Mouse (Mus musculus): ENCODE data around the gene Rad51b. TPM values are rescaled to one million over a fixed set of nuclear protein-coding genes. Genes with fewer than 3 reads are reported as not detected.

Rad51b gene
- polyA plus RNA-seq, 1 experiment from 2014 or later = 10.0 TPM

- Histone ChIP-seq H3K4me3 (ENCODE audit: low read depth, low read length) (no peak overlapping the region), H3K4me1 (replicated peaks; ENCODE audit: control insufficient read depth, insufficient read depth, low read length) (peaks cover 37% of the 10 kb centered on the region), H3K27ac (ENCODE audit: low read depth) (peak overlapping the region; percentile 33; the same call in 1 of the 2 replicates), H3K9me3 (ENCODE audit: control insufficient read depth, low read length) (no peaks in the 10 kb centered on the region), H3K27me3 (replicated peaks; ENCODE audit: control insufficient read depth, insufficient read depth, low read length) (no peaks in the 10 kb centered on the region), H3K36me3 (ENCODE audit: control insufficient read depth, insufficient read depth, low read length) (no peaks in the 10 kb centered on the region), H3K9ac (ENCODE audit: low read length) (no peak overlapping the region), H3K4me2 (ENCODE audit: low read length) (no peak overlapping the region)
- 60% methylated on average over 2 of the region's 2 CpGs for WGBS
- ATAC-seq (replicated peaks; ENCODE audit: low FRiP score, low TSS enrichment, low read depth) (no peak), DNase-seq (ENCODE audit: low spot score) (no peak)
Measured at GRCm38 (mm10) chr12:79614583-79614953, 317.5 kb downstream of the Rad51b start.

- DNase-seq (ENCODE audit: low spot score) (peak; percentile 46), ATAC-seq (replicated peaks; ENCODE audit: low FRiP score, low TSS enrichment, low read depth) (no peak)
- Histone ChIP-seq H3K4me3 (ENCODE audit: low read depth, low read length) (no peak overlapping the region), H3K27ac (ENCODE audit: low read depth) (no peak overlapping the region), H3K27me3 (replicated peaks; ENCODE audit: control insufficient read depth, insufficient read depth, low read length) (no peaks in the 10 kb centered on the region), H3K4me2 (ENCODE audit: low read length) (no peak overlapping the region), H3K9me3 (ENCODE audit: control insufficient read depth, low read length) (no peaks in the 10 kb centered on the region), H3K9ac (ENCODE audit: low read length) (no peak overlapping the region), H3K4me1 (replicated peaks; ENCODE audit: control insufficient read depth, insufficient read depth, low read length) (peaks cover 28% of the 10 kb centered on the region), H3K36me3 (ENCODE audit: control insufficient read depth, insufficient read depth, low read length) (no peaks in the 10 kb centered on the region)
- WGBS = 74% methylated on average over 5 of the region's 5 CpGs
Measured at GRCm38 (mm10) chr12:79615717-79616316, 318.7 kb downstream of the Rad51b start.

GRCm38 (mm10) chr12:79619009-79619408 is 321.9 kb downstream of the Rad51b start:
- Histone ChIP-seq H3K36me3 (ENCODE audit: control insufficient read depth, insufficient read depth, low read length) (no peaks in the 10 kb centered on the region), H3K9me3 (ENCODE audit: control insufficient read depth, low read length) (no peaks in the 10 kb centered on the region), H3K9ac (ENCODE audit: low read length) (no peak overlapping the region), H3K27ac (ENCODE audit: low read depth) (no peak overlapping the region), H3K27me3 (replicated peaks; ENCODE audit: control insufficient read depth, insufficient read depth, low read length) (no peaks in the 10 kb centered on the region), H3K4me3 (ENCODE audit: low read depth, low read length) (no peak overlapping the region), H3K4me1 (replicated peaks; ENCODE audit: control insufficient read depth, insufficient read depth, low read length) (peaks cover 6% of the 10 kb centered on the region), H3K4me2 (ENCODE audit: low read length) (no peak overlapping the region)
- WGBS = 91% methylated on average over 1 of the region's 1 CpGs
- peak; percentile 39 for DNase-seq (ENCODE audit: low spot score)
- no peak for ATAC-seq (replicated peaks; ENCODE audit: low FRiP score, low TSS enrichment, low read depth)

- 62% methylated on average over 5 of the region's 5 CpGs for WGBS
- H3K9me3 ChIP-seq (ENCODE audit: control insufficient read depth, low read length) = no peaks in the 10 kb centered on the region
- no peak overlapping the region for H3K4me3 ChIP-seq (ENCODE audit: low read depth, low read length)
- DNase-seq (ENCODE audit: low spot score) (no peak), ATAC-seq (replicated peaks; ENCODE audit: low FRiP score, low TSS enrichment, low read depth) (no peak)
- no peak overlapping the region for H3K4me2 ChIP-seq (ENCODE audit: low read length)
- no peak overlapping the region for H3K27ac ChIP-seq (ENCODE audit: low read depth)
- H3K4me1 ChIP-seq (replicated peaks; ENCODE audit: control insufficient read depth, insufficient read depth, low read length) = peaks cover 8% of the 10 kb centered on the region
- H3K9ac ChIP-seq (ENCODE audit: low read length) = no peak overlapping the region
- no peaks in the 10 kb centered on the region for H3K27me3 ChIP-seq (replicated peaks; ENCODE audit: control insufficient read depth, insufficient read depth, low read length)
- H3K36me3 ChIP-seq (ENCODE audit: control insufficient read depth, insufficient read depth, low read length) = no peaks in the 10 kb centered on the region
Measured at GRCm38 (mm10) chr12:79620693-79621092, 323.6 kb downstream of the Rad51b start.

GRCm38 (mm10) chr12:79623308-79623707 is 326.2 kb downstream of the Rad51b start:
- Histone ChIP-seq H3K4me2 (ENCODE audit: low read length) (no peak overlapping the region), H3K27ac (ENCODE audit: low read depth) (no peak overlapping the region), H3K4me1 (replicated peaks; ENCODE audit: control insufficient read depth, insufficient read depth, low read length) (peaks cover 21% of the 10 kb centered on the region), H3K9ac (ENCODE audit: low read length) (no peak overlapping the region), H3K36me3 (ENCODE audit: control insufficient read depth, insufficient read depth, low read length) (no peaks in the 10 kb centered on the region), H3K9me3 (ENCODE audit: control insufficient read depth, low read length) (no peaks in the 10 kb centered on the region), H3K4me3 (ENCODE audit: low read depth, low read length) (no peak overlapping the region), H3K27me3 (replicated peaks; ENCODE audit: control insufficient read depth, insufficient read depth, low read length) (no peaks in the 10 kb centered on the region)
- ATAC-seq (replicated peaks; ENCODE audit: low FRiP score, low TSS enrichment, low read depth) (no peak), DNase-seq (ENCODE audit: low spot score) (no peak)
- 78% methylated on average over 1 of the region's 1 CpGs for WGBS

GRCm38 (mm10) chr12:79625699-79626554 is 328.8 kb downstream of the Rad51b start:
- H3K36me3 ChIP-seq (ENCODE audit: control insufficient read depth, insufficient read depth, low read length) = no peaks in the 10 kb centered on the region
- no peak overlapping the region for H3K9ac ChIP-seq (ENCODE audit: low read length)
- ATAC-seq (replicated peaks; ENCODE audit: low FRiP score, low TSS enrichment, low read depth) (no peak), DNase-seq (ENCODE audit: low spot score) (no peak)
- no peak overlapping the region for H3K4me2 ChIP-seq (ENCODE audit: low read length)
- H3K4me3 ChIP-seq (ENCODE audit: low read depth, low read length) = no peak overlapping the region
- 42% methylated on average over 7 of the region's 7 CpGs for WGBS
- H3K27ac ChIP-seq (ENCODE audit: low read depth) = peak overlapping the region; percentile 78
- peaks cover 26% of the 10 kb centered on the region for H3K4me1 ChIP-seq (replicated peaks; ENCODE audit: control insufficient read depth, insufficient read depth, low read length)
- no peaks in the 10 kb centered on the region for H3K27me3 ChIP-seq (replicated peaks; ENCODE audit: control insufficient read depth, insufficient read depth, low read length)
- no peaks in the 10 kb centered on the region for H3K9me3 ChIP-seq (ENCODE audit: control insufficient read depth, low read length)

- Histone ChIP-seq H3K4me2 (ENCODE audit: low read length) (no peak overlapping the region), H3K9me3 (ENCODE audit: control insufficient read depth, low read length) (no peaks in the 10 kb centered on the region), H3K27me3 (replicated peaks; ENCODE audit: control insufficient read depth, insufficient read depth, low read length) (no peaks in the 10 kb centered on the region), H3K36me3 (ENCODE audit: control insufficient read depth, insufficient read depth, low read length) (no peaks in the 10 kb centered on the region), H3K4me3 (ENCODE audit: low read depth, low read length) (no peak overlapping the region), H3K4me1 (replicated peaks; ENCODE audit: control insufficient read depth, insufficient read depth, low read length) (peaks cover 26% of the 10 kb centered on the region), H3K9ac (ENCODE audit: low read length) (no peak overlapping the region), H3K27ac (ENCODE audit: low read depth) (peak overlapping the region; percentile 78; the same call in 1 of the 2 replicates)
- no peak for DNase-seq (ENCODE audit: low spot score)
- WGBS = 87% methylated on average over 4 of the region's 4 CpGs
- ATAC-seq (replicated peaks; ENCODE audit: low FRiP score, low TSS enrichment, low read depth) = no peak
Measured at GRCm38 (mm10) chr12:79626555-79627080, 329.5 kb downstream of the Rad51b start.

GRCm38 (mm10) chr12:79627351-79628120 is 330.5 kb downstream of the Rad51b start:
- Histone ChIP-seq H3K9me3 (ENCODE audit: control insufficient read depth, low read length) (no peaks in the 10 kb centered on the region), H3K4me2 (ENCODE audit: low read length) (no peak overlapping the region), H3K9ac (ENCODE audit: low read length) (no peak overlapping the region), H3K4me3 (ENCODE audit: low read depth, low read length) (no peak overlapping the region), H3K27me3 (replicated peaks; ENCODE audit: control insufficient read depth, insufficient read depth, low read length) (no peaks in the 10 kb centered on the region), H3K4me1 (replicated peaks; ENCODE audit: control insufficient read depth, insufficient read depth, low read length) (peaks cover 26% of the 10 kb centered on the region), H3K36me3 (ENCODE audit: control insufficient read depth, insufficient read depth, low read length) (no peaks in the 10 kb centered on the region), H3K27ac (ENCODE audit: low read depth) (peak overlapping the region; percentile 36; the same call in 1 of the 2 replicates)
- DNase-seq (ENCODE audit: low spot score) (no peak), ATAC-seq (replicated peaks; ENCODE audit: low FRiP score, low TSS enrichment, low read depth) (no peak)
- whole genome bisulfite sequencing = 64% methylated on average over 4 of the region's 4 CpGs
